Mouse (Mus musculus): ENCODE data around the gene Fbln5.

GRCm38 (mm10) chr12:101792684-101793083 lies 26.2 kb downstream of the Fbln5 start:
- TF ChIP-seq CTCF (IDR thresholded peaks at IDR 0.05; ENCODE audit: low read depth, low read length), result no peak
- TF ChIP-seq TAL1 (conservative IDR thresholded peaks at IDR 0.05; ENCODE audit: low read depth, low read length), result no peak
- no peak for TF ChIP-seq GATA2 (IDR thresholded peaks at IDR 0.05; ENCODE audit: borderline replicate concordance, low read depth, low read length)
